In genomic region chr11:84914673-84915072, GRCm38 (mm10) we compare ENCODE assay signal across 12 mouse cellular contexts. TPM values are rescaled to one million over a fixed set of nuclear protein-coding genes. Genes with fewer than 3 reads are reported as not detected.
A peak's percentile ranks its signal among the peaks of the same experiment; 100 is the strongest.
DNase-seq lines count a peak whose midpoint lies in the region; ATAC-seq and TF ChIP-seq lines count a peak whose summit lies in the region.
"Had no signal": no experiment of that assay in that cellular context is flagged by ENCODE, and none has a peak within 500 bp of the region (broad histone marks: within the 10 kb centered on the region; RNA-seq: fewer than 3 reads in every experiment).

No protein-coding gene starts in this region.

- DNase-seq in heart, adult 2 months: no peak
- no peak for DNase-seq in heart, adult 9 months (ENCODE audit: low spot score in 2 of 2)
- DNase-seq in 416B (ENCODE audit: low read depth): peak; percentile 57
- DNase-seq in liver, embryonic 14.5 days (ENCODE audit: low read depth in 3 of 3, low spot score in 3 of 3): no peak
- no peak for DNase-seq in frontal cortex, postnatal 36 days (ENCODE audit: low spot score in 2 of 2)
- no peak for DNase-seq in left cerebral cortex, postnatal 36 days (ENCODE audit: low spot score in 2 of 2)
- no peak for DNase-seq in cerebellum, adult 18-20 months
- DNase-seq: gastrocnemius, postnatal 36 days; kidney, postnatal 14 days had no signal

- H3K9ac ChIP-seq in heart, adult 2 months (ENCODE audit: low read depth, low read length): no peak overlapping the region
- H3K9ac ChIP-seq in liver, embryonic 14.5 days (replicated peaks): no peak overlapping the region

- H3K9me3 ChIP-seq in liver, embryonic 14.5 days (ENCODE audit: control insufficient read depth, low read length): no peaks in the 10 kb centered on the region

- peaks cover 3% of the 10 kb centered on the region for H3K4me1 ChIP-seq in heart, adult 2 months (ENCODE audit: control insufficient read depth, insufficient read depth, low read length)
- no peaks in the 10 kb centered on the region; the same call in 1 of the 2 replicates for H3K4me1 ChIP-seq in bone marrow, adult 2 months (ENCODE audit: control insufficient read depth, insufficient read depth, low read length)
- peaks cover 4 to 14% of the 10 kb centered on the region in 2 experiments; a peak in 3 of 4 replicates for H3K4me1 ChIP-seq in liver, embryonic 14.5 days (replicated peaks; ENCODE audit: control insufficient read depth in 2 of 2, insufficient read depth in 2 of 2, low read length in 1 of 2)

- no peaks in the 10 kb centered on the region; the same call in 1 of the 2 replicates for H3K36me3 ChIP-seq in heart, adult 2 months (ENCODE audit: control insufficient read depth, insufficient read depth, low read length)
- H3K36me3 ChIP-seq in liver, embryonic 14.5 days (replicated peaks; ENCODE audit: control insufficient read depth, insufficient read depth, low read depth): peaks cover 27% of the 10 kb centered on the region

- no peak overlapping the region for H3K4me3 ChIP-seq in heart, adult 2 months
- no peak overlapping the region for H3K4me3 ChIP-seq in bone marrow, adult 2 months (replicated peaks; ENCODE audit: control insufficient read depth, low read depth, low read length)
- H3K4me3 ChIP-seq in liver, embryonic 14.5 days (ENCODE audit: insufficient read depth in 1 of 2, low read depth in 2 of 2, low read length in 2 of 2): peak overlapping the region in 1 of 2 experiments; percentile 88; a peak in 2 of 4 replicates

- H3K27ac ChIP-seq in heart, adult 2 months: no peak overlapping the region
- H3K27ac ChIP-seq in bone marrow, adult 2 months (ENCODE audit: control insufficient read depth, insufficient read depth, low read depth, low read length, poor library complexity): no peak overlapping the region
- H3K27ac ChIP-seq in liver, embryonic 14.5 days: no peak overlapping the region

- 80% methylated on average over 5 of the region's 5 CpGs for WGBS in heart, adult 2 months
- 80% methylated on average over 5 of the region's 5 CpGs for WGBS in bone marrow, adult 2 months
- WGBS in liver, embryonic 14.5 days (ENCODE audit: insufficient replicate concordance): 75% methylated on average over 5 of the region's 5 CpGs

- intact Hi-C loops in heart, adult 2 months (cut with DNase I): loop anchor here (5.0 kb wide), 1 partner anchor 268 kb away; no protein-coding TSS in a partner anchor
- intact Hi-C loops in left cerebral cortex, postnatal 36 days (cut with DNase I): loop anchor here (5.0 kb wide), 2 partner anchors 78 to 268 kb away; no protein-coding TSS in a partner anchor

- no peak for TF ChIP-seq EP300 in heart, adult 2 months (IDR thresholded peaks at IDR 0.05; ENCODE audit: insufficient read depth, low read depth, low read length)
- no peak for TF ChIP-seq EP300 in liver, embryonic 14.5 days (IDR thresholded peaks at IDR 0.05; ENCODE audit: low read depth)

- TF ChIP-seq CTCF in heart, adult 2 months (IDR thresholded peaks at IDR 0.05): peak; percentile 23
- TF ChIP-seq CTCF in bone marrow, adult 2 months (IDR thresholded peaks at IDR 0.05; ENCODE audit: control insufficient read depth, insufficient read depth, low read length): peak; percentile 23; the same call in 1 of the 2 replicates
- TF ChIP-seq CTCF in liver, embryonic 14.5 days (IDR thresholded peaks at IDR 0.05; ENCODE audit: low read depth): peak; percentile 53

- ATAC-seq in liver, embryonic 14.5 days (ENCODE audit: insufficient read depth): no peak
- ATAC-seq: lung, postnatal 0 days; Patski had no signal

- H3K4me2 ChIP-seq in liver, embryonic 14.5 days (ENCODE audit: low read depth): peak overlapping the region; percentile 83

- H3K27me3 ChIP-seq in heart, adult 2 months (ENCODE audit: control insufficient read depth, insufficient read depth, low read length): no peaks in the 10 kb centered on the region
- H3K27me3 ChIP-seq in liver, embryonic 14.5 days (ENCODE audit: control insufficient read depth, insufficient read depth, low read length): no peaks in the 10 kb centered on the region

- TF ChIP-seq POLR2A in heart, adult 2 months (IDR thresholded peaks at IDR 0.05; ENCODE audit: insufficient read depth, low read depth, low read length): no peak
- TF ChIP-seq POLR2A in bone marrow, adult 2 months (IDR thresholded peaks at IDR 0.05; ENCODE audit: borderline replicate concordance, control insufficient read depth, low read depth, low read length): no peak

- H3K79me2 ChIP-seq in heart, adult 2 months (replicated peaks; ENCODE audit: control insufficient read depth, insufficient read depth, low read length): peaks cover 3% of the 10 kb centered on the region

RNA-seq across cellular contexts. Expression of gene Znhit3, which starts 1.5 kb away (rescaled TPM):
- 10 to 100 TPM in 1 of 2 experiments, 1 to 10 TPM in 1; 8.7 to 11.6 TPM for total RNA-seq in heart, adult 2 months (2021)
- polyA plus RNA-seq in heart, adult 2 months (2012; rRNA removed): 8.8 and 13.0 TPM in 2 replicates
- 11.3 and 24.5 TPM in 2 replicates for polyA plus RNA-seq in bone marrow, adult 2 months (2011; ENCODE audit: insufficient read depth, insufficient read length, low replicate concordance, missing spikeins)
- 15.6 and 19.0 TPM in 2 replicates for polyA plus RNA-seq in liver, embryonic 14.5 days (2012; rRNA removed)
- polyA plus RNA-seq in liver, embryonic 14.5 days (2014; fragmentation: Nextera tagmentation; extraction: Ambion mirVana): 47.9 and 49.8 TPM in 2 replicates
- total RNA-seq in left cerebral cortex, postnatal 36 days (2021): 10 to 100 TPM; 31.3 to 38.4 TPM

RNA-seq across cellular contexts. Expression of gene Pigw, which starts 34.6 kb away (rescaled TPM):
- 1 to 10 TPM; 5.6 to 6.3 TPM for total RNA-seq in heart, adult 2 months (2021)
- polyA plus RNA-seq in heart, adult 2 months (2012; rRNA removed): 2.3 and 5.3 TPM in 2 replicates
- polyA plus RNA-seq in bone marrow, adult 2 months (2011; ENCODE audit: insufficient read depth, insufficient read length, low replicate concordance, missing spikeins): 2.7 and 2.9 TPM in 2 replicates
- 3.3 and 4.1 TPM in 2 replicates for polyA plus RNA-seq in liver, embryonic 14.5 days (2012; rRNA removed)
- polyA plus RNA-seq in liver, embryonic 14.5 days (2014; fragmentation: Nextera tagmentation; extraction: Ambion mirVana): 1.2 and 1.4 TPM in 2 replicates
- 1 to 10 TPM; 7.1 to 7.9 TPM for total RNA-seq in left cerebral cortex, postnatal 36 days (2021)

RNA-seq across cellular contexts. Expression of gene Myo19, which starts 34.7 kb away (rescaled TPM):
- total RNA-seq in heart, adult 2 months (2021): 1 to 10 TPM; 5.7 to 5.9 TPM
- polyA plus RNA-seq in heart, adult 2 months (2012; rRNA removed): 7.5 and 10.4 TPM in 2 replicates
- polyA plus RNA-seq in bone marrow, adult 2 months (2011; ENCODE audit: insufficient read depth, insufficient read length, low replicate concordance, missing spikeins): 4.3 and 8.1 TPM in 2 replicates
- polyA plus RNA-seq in liver, embryonic 14.5 days (2012; rRNA removed): 6.5 and 6.8 TPM in 2 replicates
- polyA plus RNA-seq in liver, embryonic 14.5 days (2014; fragmentation: Nextera tagmentation; extraction: Ambion mirVana): 3.9 and 4.7 TPM in 2 replicates
- 10 to 100 TPM in 1 of 2 experiments, 1 to 10 TPM in 1; 9.3 to 15.4 TPM for total RNA-seq in left cerebral cortex, postnatal 36 days (2021)

RNA-seq across cellular contexts. Expression of gene Car4, which starts 42.9 kb away (rescaled TPM):
- total RNA-seq in heart, adult 2 months (2021): 10 to 100 TPM; 29.3 to 40.9 TPM
- 23.0 and 40.2 TPM in 2 replicates for polyA plus RNA-seq in heart, adult 2 months (2012; rRNA removed)
- not detected in 2 replicates for polyA plus RNA-seq in bone marrow, adult 2 months (2011; ENCODE audit: insufficient read depth, insufficient read length, low replicate concordance, missing spikeins)
- polyA plus RNA-seq in liver, embryonic 14.5 days (2012; rRNA removed): 0.10 and 0.11 TPM in 2 replicates
- 0.43 and 0.51 TPM in 2 replicates for polyA plus RNA-seq in liver, embryonic 14.5 days (2014; fragmentation: Nextera tagmentation; extraction: Ambion mirVana)
- 10 to 100 TPM; 75.0 to 82.3 TPM for total RNA-seq in left cerebral cortex, postnatal 36 days (2021)
- polyA plus RNA-seq: Patski had no signal

RNA-seq across cellular contexts. Expression of gene Ggnbp2, which starts 44.1 kb away (rescaled TPM):
- 10 to 100 TPM; 47.9 to 54.9 TPM for total RNA-seq in heart, adult 2 months (2021)
- polyA plus RNA-seq in heart, adult 2 months (2012; rRNA removed): 22.9 and 39.2 TPM in 2 replicates
- 67.9 and 113 TPM in 2 replicates for polyA plus RNA-seq in bone marrow, adult 2 months (2011; ENCODE audit: insufficient read depth, insufficient read length, low replicate concordance, missing spikeins)
- polyA plus RNA-seq in liver, embryonic 14.5 days (2012; rRNA removed): 37.4 and 63.7 TPM in 2 replicates
- polyA plus RNA-seq in liver, embryonic 14.5 days (2014; fragmentation: Nextera tagmentation; extraction: Ambion mirVana): 48.5 and 52.9 TPM in 2 replicates
- total RNA-seq in left cerebral cortex, postnatal 36 days (2021): 10 to 100 TPM; 75.9 to 93.3 TPM
